Mouse (Mus musculus) left cerebral cortex, adult 8-10 months (tissue): ENCODE results near the gene Prss12. TPM values are rescaled to one million over a fixed set of nuclear protein-coding genes. Genes with fewer than 3 reads are reported as not detected.
"Not testable (repeated sequence)": the region's sequence is repeated elsewhere in the genome, so short reads cannot be mapped to it uniquely, and the experiment has no call there.

Experiments
- DNase-seq, 2 experiments: peaks; one replicate each; pipeline ENCODE4 v3.0.0; 2022; ENCODE audit warnings: low spot score in 2 of 2
- total RNA-seq, 4 experiments: library from RNA; stranded (reverse); gene quantifications; 2 replicates each; pipeline ENCODE4 v1.2.4; 2022

Gene Prss12
- total RNA-seq, 4 experiments from 2014 or later: 16.7 to 22.3 (median 20.0) TPM

DNA sequence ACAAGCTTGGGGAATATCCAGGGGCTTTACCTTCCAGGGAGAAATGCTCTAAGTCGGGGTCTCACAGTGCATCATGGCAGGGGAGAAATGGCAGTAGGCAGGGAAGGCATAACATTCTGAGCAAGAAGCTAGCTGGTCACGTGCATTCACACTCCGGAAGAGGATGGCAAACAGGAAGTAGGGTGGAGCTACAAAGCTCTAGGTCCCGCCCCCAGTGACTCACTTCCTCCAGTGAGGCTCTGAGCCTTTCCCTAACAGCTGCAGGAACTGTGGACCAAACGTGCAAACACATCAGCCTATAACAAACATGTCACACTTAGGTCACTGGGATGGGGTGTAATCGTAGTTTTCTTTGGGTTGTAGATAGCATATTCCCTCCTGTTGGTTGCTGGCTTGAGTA, 15.6 kb downstream of the Prss12 start:
- DNase-seq: no peak

DNA sequence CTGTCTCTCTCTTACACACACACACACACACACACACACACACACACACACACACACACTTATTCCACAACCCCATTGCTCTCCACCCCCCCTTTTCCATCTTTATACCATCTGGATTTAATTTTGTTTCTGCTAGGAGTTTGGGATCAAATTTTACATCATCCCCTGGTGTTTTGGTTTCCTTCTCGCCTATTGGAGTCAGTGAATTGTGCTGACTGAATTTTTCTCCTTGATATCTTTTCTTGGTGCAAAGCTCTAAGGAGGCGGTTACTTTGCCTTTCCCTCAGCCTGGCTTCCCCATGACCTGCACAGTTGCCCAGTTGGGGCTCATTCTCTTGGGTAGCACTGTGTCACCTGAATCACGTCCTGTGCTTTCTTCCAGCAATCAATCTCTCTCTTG, 30.1 kb downstream of the Prss12 start:
- no peak for DNase-seq

DNA sequence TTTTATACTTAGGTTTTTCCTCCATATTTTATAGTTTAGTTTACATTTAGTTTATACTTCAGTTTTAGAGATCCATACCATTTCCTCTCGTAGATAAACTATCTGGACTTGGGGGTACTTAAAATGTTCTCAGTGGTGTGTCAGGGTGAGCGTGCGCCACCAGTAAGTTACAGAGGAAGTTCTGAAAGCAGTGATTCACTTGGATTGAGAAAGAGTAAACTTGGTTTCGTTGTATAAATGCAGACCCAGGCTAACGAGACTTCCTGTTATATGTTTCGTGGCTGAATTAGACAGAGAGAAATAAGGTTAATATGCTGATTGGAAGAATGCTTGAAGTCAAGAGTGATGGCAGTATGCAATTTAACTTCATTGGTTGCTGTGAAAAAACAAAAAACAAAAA, 34.6 kb downstream of the Prss12 start:
- DNase-seq: no peak

DNA sequence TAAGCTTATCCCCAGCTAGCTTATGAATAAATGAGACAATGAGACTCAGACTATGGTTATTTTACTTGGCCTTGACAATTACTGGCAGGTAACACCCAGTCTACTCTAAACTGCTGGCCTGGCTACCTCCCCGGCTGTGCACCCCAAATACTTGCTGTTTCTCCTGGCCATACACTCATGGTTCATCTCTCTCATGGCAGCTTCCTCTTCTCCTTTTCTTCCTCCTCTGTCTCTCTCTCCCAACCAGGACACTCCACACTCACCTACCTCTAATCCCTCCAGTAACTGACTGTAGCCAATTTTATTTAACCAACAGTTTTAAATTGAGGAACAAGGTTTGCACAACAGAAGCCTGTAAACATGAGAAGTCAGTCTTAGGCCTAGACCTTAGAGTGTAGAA, 45.1 kb downstream of the Prss12 start:
- no peak for DNase-seq

DNA sequence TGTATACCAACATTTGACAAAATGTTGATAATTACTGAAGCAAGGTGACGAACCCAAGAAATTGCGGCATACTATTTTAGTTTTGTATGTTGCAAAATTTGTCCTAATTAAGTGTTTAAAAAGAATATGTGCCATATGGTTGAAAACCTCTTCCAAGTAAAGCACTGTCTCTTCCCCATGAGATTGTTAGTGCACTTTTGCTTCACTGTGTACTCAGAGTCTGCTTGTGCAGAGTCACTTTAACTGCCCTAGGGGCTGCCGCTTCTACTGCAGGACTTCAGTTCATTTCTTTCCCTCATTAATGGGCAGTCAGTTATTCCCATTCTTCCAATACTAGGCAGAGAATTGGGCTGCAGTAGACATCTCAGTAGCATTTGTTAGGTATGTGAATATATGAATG, 46.5 kb downstream of the Prss12 start:
- DNase-seq: no peak

DNA sequence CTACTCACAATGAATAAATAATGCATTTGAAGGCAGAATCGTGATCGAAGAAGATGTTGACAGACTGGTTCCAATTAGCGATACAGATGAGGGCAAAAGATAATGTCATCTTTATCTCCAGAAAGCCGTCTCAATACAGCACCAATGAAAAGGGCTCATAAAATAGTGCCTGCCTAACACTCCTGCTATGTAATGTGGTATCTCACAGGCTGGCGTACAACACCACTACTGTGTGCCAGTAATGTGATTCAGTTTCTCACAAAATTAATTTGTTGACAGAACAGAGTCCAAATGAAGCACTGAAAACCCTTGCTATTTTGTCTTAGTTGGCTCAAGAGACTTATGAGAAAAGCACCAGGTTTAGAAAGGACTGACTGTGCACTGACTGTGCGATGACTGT, 48.4 kb downstream of the Prss12 start:
- no peak for DNase-seq

DNA sequence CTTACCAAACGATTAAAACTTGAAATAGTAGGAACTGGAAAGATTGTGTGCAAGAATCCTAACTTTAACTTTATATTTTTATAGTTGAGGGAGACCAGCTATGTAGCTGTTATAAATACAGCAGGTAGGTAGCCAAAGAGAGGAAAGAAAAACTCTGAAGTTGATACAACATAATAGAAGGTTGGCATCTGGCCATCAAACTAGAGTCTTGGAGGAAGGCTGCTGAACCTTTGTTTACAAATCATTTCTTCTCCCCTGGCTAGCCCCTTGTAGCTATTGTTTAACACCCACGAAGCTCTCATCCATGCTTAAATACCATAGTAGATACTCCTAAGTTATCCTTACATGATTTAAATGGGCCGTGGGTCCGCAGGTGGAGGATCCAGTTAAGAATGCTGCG, 52.1 kb downstream of the Prss12 start:
- DNase-seq: no peak

DNA sequence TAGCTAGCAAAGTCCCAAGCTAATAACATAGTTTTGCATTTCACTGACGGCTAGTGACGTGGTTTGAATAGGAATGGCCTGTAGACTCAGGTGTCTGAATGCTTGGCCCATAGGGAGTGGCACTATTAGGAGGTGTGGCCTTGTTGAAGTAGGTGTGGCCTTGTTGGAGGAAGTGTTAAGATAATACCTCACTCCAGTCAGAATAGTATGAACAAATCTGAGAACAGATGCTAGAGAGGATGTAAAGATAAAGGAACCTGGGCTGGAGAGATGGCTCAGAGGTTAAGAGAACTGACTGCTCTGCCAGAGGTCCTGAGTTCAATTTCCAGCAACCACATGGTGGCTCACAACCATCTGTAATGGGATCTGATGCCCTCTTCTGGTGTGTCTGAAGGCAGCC, 55.1 kb downstream of the Prss12 start:
- DNase-seq: not testable (repeated sequence)

DNA sequence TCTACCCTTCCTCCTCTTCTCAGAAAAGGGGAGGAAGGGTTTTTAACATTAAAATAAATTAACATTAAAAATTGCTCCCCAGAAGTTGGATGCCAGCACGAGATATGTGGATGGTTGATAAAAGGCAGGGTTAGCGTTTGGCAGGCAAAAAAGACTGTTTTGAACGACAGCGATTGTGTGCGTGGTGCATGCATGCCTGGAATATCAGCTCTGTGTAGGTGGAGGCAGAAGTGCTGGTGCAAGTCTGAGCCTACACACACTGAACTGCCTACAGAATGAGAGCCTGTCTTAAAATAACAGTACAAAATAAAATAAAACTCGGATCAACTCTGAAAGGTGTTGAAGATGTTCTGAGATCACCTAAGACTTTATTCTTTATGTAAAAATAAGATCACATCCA, 57.2 kb downstream of the Prss12 start:
- DNase-seq: peak in 1 of 2 experiments; percentile 73

DNA sequence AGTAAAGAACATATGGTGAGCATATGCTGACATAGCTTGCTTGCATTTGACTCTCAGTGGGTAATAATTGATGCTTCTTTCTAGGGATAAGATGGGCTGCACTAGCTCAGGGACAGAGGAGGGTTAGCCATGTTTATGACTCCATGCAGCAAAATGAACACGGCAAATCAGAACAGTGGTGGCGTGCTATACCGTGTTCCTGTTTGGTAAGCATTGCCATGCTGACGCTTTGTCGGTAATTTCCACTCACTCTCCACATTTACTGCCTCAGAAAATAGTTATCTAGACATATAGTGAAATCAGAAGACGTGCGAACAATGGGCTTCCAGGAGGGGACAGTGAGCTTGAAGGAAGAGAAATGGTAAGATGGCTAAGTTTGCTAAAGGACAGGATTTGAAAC, 58.1 kb downstream of the Prss12 start:
- no peak for DNase-seq

DNA sequence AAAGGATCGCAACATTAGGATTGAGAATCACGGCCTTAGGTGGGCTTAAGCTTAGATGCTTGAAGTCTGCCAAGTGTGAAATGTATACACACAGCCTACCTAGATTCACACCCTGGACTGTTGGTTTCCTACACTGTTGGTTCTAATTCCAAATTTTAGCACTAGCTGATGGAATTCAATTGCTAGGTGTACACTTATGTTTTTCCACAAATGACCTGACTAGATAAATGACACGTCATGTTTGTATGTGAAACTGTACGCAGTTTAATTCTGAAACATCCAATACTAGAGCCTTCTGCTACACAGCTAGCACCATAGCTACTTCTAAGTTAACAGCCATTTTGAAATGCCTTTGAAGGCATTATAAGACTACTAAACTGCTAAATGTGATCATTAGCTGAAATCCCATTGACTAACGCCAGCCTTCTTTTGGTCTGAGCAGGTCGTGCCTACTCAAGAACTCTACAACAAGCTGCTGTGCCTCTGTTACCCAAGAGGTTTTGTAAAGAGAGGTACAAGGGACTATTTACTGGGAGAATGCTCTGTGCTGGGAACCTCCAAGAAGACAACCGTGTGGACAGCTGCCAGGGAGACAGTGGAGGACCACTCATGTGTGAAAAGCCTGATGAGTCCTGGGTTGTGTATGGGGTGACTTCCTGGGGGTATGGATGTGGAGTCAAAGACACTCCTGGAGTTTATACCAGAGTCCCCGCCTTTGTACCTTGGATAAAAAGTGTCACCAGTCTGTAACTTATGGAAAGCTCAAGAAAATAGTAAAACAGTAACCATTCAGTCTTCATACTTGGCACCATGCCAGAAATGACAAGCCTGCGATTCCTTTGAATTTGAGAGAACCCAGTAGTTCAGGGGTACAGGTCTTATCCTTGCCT, 59.3 kb downstream of the Prss12 start:
- no peak for DNase-seq

DNA sequence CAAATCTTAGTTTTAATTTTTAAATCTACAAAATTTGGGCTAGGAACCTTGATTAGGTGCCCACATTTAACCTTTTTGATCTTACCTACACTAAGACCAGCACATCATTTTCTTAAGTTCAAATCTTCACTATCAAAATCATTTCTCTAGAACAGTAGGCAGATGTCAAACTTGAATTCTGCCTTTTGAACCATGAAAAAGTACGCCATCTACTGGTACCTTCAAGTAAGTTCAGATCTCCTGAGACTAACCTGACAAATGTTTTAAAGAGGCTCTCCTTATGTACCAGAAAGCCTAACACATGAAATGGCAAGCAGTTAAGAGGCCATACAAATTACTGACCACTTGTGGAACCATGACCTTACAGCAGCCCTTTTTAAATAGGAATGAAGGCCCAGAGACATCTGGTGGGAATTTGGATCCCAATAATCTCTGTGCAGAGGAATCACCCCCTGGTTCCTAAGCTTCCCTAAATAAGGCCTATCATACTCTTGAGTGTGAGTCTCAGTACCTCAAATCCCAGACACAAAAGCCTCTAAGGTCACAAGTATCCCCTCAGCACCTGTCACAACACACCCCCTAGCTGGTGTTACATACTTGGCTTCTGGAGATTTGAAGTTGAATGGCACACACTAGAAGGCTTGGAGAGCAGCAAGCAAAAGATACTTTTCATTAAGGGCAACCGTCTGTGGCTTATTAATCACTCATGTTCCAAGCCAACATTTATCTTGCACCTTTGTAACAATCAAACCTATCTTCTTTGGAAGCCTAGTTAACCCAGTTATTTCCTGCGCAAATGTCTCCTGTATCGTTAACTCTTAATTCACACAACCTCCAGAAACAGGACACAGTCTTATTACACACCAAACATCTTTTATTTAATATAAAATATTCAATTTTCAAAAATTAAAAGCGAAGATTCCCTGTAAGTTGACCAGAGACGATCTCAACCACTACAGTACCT, 60.3 kb downstream of the Prss12 start:
- DNase-seq: no peak

DNA sequence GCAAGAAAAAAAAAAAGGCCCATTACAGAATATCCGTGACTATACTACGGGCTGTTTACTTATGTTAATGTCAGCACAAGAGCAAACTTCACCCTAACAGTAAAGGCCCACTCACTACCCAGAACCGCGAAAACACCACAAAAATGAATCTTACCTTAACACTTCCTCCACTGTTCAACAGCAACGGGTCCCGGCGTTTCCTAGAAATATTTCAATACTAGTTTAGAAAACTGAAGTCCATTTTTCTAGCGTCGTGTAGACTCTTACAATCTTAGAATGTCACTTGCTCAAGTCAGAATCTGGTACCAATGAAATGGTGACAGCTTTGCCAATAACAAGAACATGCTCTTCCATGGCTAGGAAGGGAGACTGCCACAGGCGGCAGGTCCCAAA, 60.9 kb downstream of the Prss12 start:
- DNase-seq: no peak

DNA sequence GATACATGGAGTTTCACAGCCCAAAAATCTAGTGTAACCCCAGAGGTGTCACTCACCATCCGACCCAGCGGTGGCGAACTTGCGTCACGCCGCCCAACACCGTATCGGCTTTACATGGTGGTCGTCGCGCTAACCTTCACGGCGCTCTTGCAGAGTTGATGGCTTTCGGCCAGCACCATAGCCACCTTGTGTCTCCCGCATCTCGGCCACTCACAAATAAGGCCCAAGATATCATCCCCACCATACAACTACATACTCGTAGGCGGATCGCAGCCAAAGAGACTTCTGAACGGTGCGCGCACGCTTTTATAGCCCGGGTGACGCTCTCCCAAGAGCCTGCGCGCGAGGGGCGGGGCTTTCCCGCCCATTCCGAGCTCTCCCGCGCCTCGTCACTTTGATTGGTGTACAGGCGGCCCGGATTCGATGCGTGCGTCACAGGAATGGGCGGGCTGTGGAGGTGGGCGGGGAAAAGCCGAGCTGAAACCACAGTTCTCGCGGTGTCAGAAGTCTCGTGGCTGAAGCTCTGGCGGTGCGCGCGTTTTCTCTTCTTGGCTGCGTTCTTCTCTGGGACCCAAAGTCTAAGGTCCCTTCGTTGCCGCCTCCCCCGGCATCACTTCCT, 61.5 kb downstream of the Prss12 start:
- peak; percentile 95 to 99 for DNase-seq

DNA sequence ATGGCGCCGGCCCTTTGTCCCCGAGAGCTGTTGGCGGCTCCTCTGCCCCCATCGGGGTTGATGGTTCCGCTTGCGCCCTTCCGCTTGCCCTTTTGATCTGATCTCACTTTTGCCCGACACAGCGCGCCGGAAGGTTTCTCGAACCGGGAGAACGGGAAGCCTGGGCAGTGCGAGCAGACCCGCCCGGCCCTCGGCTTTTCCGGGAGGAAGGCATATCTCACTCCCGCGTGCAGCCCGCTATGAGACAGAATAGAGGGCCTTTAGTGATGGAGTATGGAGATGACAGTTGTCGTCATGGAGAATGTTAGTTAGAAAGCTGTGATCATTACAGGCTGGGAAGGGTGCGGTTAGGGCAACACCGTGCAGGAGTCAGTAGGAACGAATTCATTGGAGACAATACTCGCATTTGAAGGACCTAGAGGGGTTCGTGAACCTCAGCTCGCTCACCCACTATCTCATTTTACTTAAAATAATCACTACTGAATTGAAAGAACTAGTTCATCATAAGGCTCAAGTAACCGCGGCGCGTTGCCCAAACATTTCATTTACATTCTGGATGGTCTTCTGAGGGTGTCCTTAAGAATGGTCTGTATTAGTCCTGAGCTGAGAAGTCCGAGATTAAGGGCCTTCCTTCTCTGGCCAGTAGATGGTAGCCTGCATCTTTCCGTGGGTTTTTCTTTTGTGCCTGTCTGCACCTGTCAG, 62.1 kb downstream of the Prss12 start:
- peak in 1 of 2 experiments; percentile 18 for DNase-seq

DNA sequence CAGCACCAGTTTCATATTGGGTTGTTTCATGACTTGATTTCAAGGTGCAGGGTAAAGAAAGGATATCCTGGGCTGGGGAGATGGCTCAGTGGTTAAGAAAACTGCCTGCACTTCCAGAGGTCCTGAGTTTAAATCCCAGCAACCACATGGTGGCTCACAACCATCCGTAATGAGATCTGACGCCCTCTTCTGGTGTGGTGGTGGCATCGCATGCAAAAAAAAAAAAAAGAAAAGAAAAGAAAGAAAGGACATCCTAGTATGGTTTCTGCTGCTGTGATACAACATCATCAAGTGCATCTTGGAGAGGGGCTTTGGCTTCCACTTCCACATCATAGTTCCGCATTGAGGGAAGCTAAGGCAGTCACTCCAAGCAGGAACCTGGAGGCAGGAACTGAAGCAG, 65.1 kb downstream of the Prss12 start:
- DNase-seq: no peak

DNA sequence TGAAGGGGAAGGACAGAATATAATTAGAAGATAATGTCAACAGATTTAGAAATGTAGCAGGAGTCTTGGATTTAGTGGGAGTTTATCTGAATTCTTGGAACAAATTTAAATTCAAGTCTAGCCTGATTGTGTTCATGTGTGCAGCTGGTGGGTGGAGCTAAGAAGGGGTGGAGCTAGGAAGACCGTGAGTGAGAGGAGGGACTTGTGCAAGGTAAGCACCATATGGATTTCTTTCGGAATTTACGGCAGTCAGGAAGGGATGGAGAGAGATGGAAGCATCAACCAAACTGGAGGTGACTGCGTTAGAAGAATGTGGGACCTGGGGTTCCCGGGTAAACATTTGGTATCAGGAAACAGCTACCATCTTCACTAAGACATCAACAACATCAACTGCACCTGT, 68.2 kb downstream of the Prss12 start:
- no peak for DNase-seq

DNA sequence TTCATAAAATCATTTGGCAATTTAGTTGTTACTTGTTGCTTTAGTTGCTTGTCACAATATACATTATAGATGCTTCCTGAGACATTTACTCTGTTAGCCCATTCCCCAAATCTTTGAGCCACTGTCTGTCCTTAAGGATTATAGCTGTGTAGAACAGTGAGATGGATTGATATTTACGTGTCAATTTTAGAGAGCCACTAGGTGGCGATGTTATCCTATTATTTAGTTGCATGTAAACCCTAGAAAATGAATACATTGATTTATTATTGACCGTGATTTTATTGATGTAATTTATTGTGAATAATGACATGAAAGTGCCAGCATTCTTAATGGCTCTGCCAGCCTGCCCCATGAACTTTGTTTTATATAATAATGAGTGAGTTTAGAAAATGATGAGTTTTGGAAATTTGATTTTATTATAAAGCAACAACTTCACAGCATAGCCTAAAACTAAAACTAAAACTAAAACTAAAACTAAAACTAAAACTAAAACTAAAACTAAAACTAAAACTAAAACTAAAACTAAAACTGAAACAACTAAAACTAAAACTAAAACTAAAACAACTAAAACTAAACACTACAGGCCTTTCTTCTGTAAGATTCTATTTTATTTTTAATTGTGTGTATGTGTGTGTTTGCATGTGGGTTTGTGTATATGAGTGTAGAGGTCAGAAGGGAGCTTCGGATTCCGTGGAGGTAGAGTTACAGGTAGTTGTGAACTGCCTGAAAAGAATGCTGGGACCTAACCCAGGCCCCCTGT, 69.1 kb downstream of the Prss12 start:
- no peak for DNase-seq

DNA sequence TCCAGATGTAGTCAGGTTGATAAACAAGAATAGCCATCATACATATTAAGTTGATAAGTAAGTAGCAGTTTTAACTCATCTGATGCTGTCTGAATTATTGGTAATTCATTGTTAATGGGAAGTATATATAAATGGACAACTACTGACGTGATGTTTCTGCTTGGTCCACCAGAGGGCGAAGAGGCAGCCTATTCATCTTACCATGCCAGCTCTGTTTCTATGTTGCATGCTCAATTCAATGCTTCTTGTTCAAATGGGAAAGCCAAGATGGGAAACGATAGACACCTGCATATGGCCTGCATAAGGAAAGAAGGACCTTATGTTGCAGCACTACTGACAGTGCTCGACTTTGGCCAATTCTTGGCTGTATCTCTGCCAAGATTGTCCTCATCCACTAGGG, 70.1 kb downstream of the Prss12 start:
- no peak for DNase-seq

DNA sequence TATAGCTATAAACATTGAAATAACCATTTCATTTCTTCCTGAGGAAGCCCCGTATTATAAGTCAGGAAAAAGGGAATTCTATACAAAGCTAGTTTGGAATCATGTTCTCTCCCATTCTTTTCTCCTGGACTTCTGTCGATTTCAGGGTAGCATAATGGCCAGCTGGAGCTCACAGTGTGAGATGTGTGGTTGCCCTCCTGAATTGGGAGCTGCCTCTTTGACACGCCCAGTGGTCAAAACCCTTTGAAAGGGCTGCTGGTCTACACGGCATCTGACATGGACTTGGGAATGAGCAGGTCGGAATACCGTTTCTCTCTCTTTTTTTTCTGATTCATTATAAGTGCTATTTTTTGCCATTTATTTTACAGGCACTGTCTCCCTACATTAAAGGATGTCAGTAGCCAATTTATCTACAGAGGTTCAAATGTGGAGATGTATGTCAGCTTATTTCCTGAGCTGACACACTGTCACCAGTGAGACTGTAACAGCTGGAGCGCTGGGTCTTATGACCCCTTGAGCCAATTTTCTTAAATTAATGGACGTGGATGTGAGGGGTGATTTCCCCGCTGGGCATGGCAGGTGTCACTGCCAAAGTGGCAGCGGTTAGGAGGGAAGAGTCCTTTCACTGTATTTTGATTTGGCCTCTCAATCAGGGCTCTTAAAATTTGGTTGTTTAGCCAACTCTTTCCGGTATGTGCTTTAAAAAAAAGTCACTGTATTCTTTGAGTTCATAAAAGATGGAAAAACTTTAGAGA, 79.8 kb downstream of the Prss12 start:
- DNase-seq: no peak
